Mouse (Mus musculus) intestine, embryonic 16.5 days (tissue): Measurements from ENCODE around the gene Mettl23. TPM values are rescaled to one million over a fixed set of nuclear protein-coding genes. Genes with fewer than 3 reads are reported as not detected.

Source experiments
- ATAC-seq: fragments of 200-750 bp; cut with Nextera tagmentation; 2 replicates; pipeline ENCODE4 v1.8.0; 2017; ENCODE audit warnings: moderate TSS enrichment, moderate library complexity
- H3K27ac ChIP-seq: fragments of 300-500 bp; sonication (generic); 2 replicates; pipeline ENCODE4 v1.5.1; 2014; ENCODE audit warnings: mild to moderate bottlenecking, low read length
- H3K27me3 ChIP-seq: fragments of 300-500 bp; sonication (generic); replicated peaks from 2 replicates; pipeline ENCODE4 v1.6.1; 2014; ENCODE audit warnings: low read length, control low read depth, mixed read lengths; ENCODE audit not compliant: control insufficient read depth, insufficient read depth
- H3K36me3 ChIP-seq: fragments of 300-500 bp; sonication (generic); 2 replicates; pipeline ENCODE4 v1.6.1; 2014; ENCODE audit warnings: low read length, control low read depth; ENCODE audit not compliant: control insufficient read depth, insufficient read depth
- H3K4me1 ChIP-seq: fragments of 300-500 bp; sonication (generic); 2 replicates; pipeline ENCODE4 v1.6.1; 2014; ENCODE audit warnings: low read length, control low read depth, mixed read lengths; ENCODE audit not compliant: control insufficient read depth, insufficient read depth
- H3K4me2 ChIP-seq: fragments of 300-500 bp; sonication (generic); 2 replicates; pipeline ENCODE4 v1.6.1; 2014; ENCODE audit warnings: low read depth, low read length, control low read depth
- H3K4me3 ChIP-seq: fragments of 300-500 bp; sonication (generic); 2 replicates; pipeline ENCODE4 v1.5.1; 2014; ENCODE audit warnings: mild to moderate bottlenecking, low read length
- H3K9ac ChIP-seq: fragments of 300-500 bp; sonication (generic); 2 replicates; pipeline ENCODE4 v1.6.1; 2014; ENCODE audit warnings: low read depth, low read length
- H3K9me3 ChIP-seq: fragments of 300-500 bp; sonication (generic); 2 replicates; pipeline ENCODE4 v1.6.1; 2016; ENCODE audit warnings: low read length, control low read depth; ENCODE audit not compliant: control insufficient read depth
- WGBS: fragments of 180-500 bp; shearing (Covaris S2); extraction: QIAGEN DNeasy Blood & Tissue Kit; methylation state at CpG from one replicate; pipeline ENCODE4 v1.1.7; 2014; 5-methylcytosine and 5-hydroxymethylcytosine counted together
- polyA plus RNA-seq: library from polyadenylated mRNA; unstranded; fragments of >200 nt; fragmentation: Nextera tagmentation; extraction: Ambion mirVana; gene quantifications from 2 replicates; pipeline ENCODE4 v1.2.1, GENCODE M21; 2015

Gene Mettl23
- polyA plus RNA-seq, 1 experiment from 2014 or later, result 65.8 TPM

- H3K4me1 ChIP-seq, result peaks cover 46% of the 10 kb centered on the region
- ATAC-seq, result no peak
- no peaks in the 10 kb centered on the region for H3K9me3 ChIP-seq
- H3K27me3 ChIP-seq, result no peaks in the 10 kb centered on the region
- 65% methylated on average over 5 of the region's 5 CpGs for WGBS
- no peak overlapping the region for H3K4me3 ChIP-seq
- no peaks in the 10 kb centered on the region for H3K36me3 ChIP-seq
- peak overlapping the region; percentile 54 for H3K27ac ChIP-seq
- 0 out of 2 replicates have a peak overlapping the region, but pooled peaks have one; percentile 24 for H3K9ac ChIP-seq
- H3K4me2 ChIP-seq, result no peak overlapping the region; the same call in 1 of the 2 replicates
These were observed 17.8 kb upstream of the Mettl23 start for GRCm38 (mm10) chr11:116825230-116825629.

- Histone ChIP-seq H3K27ac (peak overlapping the region; percentile 78), H3K4me1 (peaks cover 34% of the 10 kb centered on the region), H3K9ac (peak overlapping the region; percentile 94), H3K27me3 (no peaks in the 10 kb centered on the region), H3K4me3 (peak overlapping the region; percentile 82), H3K9me3 (no peaks in the 10 kb centered on the region), H3K4me2 (peak overlapping the region; percentile 86), H3K36me3 (no peaks in the 10 kb centered on the region)
- ATAC-seq, result no peak; the same call in 1 of the 2 replicates
- 33% methylated on average over 17 of the region's 17 CpGs for WGBS
These were observed 16.3 kb upstream of the Mettl23 start for GRCm38 (mm10) chr11:116826550-116827504.

GRCm38 (mm10) chr11:116827534-116828165 lies 15.4 kb upstream of the Mettl23 start, which contains the start of gene Mxra7:
TSS of gene Mxra7 (minus strand) at chr11:116828046.
- Histone ChIP-seq H3K4me2 (peak within 1 kb of the TSS; percentile 86), H3K36me3 (no peaks in the 10 kb centered on the region), H3K27ac (peak within 1 kb of the TSS; percentile 78), H3K9me3 (no peaks in the 10 kb centered on the region), H3K4me3 (peak within 1 kb of the TSS; percentile 82), H3K27me3 (no peaks in the 10 kb centered on the region), H3K9ac (peak within 1 kb of the TSS; percentile 94), H3K4me1 (peaks cover 27% of the 10 kb centered on the region)
- 1% methylated on average over 70 of the region's 71 CpGs for WGBS
- ATAC-seq, result peak; percentile 70

- no peak for ATAC-seq
- 35% methylated on average over 4 of the region's 4 CpGs for WGBS
- Histone ChIP-seq H3K4me2 (no peak overlapping the region), H3K4me1 (peaks cover 9% of the 10 kb centered on the region; the same call in 1 of the 2 replicates), H3K9ac (no peak overlapping the region), H3K9me3 (no peaks in the 10 kb centered on the region), H3K4me3 (no peak overlapping the region), H3K36me3 (no peaks in the 10 kb centered on the region; the same call in 1 of the 2 replicates), H3K27ac (no peak overlapping the region), H3K27me3 (no peaks in the 10 kb centered on the region)
These were observed 10.8 kb upstream of the Mettl23 start for GRCm38 (mm10) chr11:116832172-116832685.

GRCm38 (mm10) chr11:116834954-116835353 lies 8.1 kb upstream of the Mettl23 start:
- Histone ChIP-seq H3K27ac (no peak overlapping the region), H3K9me3 (no peaks in the 10 kb centered on the region), H3K36me3 (peaks cover 14% of the 10 kb centered on the region), H3K4me2 (no peak overlapping the region), H3K27me3 (no peaks in the 10 kb centered on the region), H3K4me3 (no peak overlapping the region), H3K4me1 (peaks cover 16% of the 10 kb centered on the region), H3K9ac (no peak overlapping the region)
- ATAC-seq, result no peak
- WGBS, result 91% methylated on average over 1 of the region's 1 CpGs

GRCm38 (mm10) chr11:116836283-116836682 lies 6.8 kb upstream of the Mettl23 start:
- Histone ChIP-seq H3K36me3 (peaks cover 23% of the 10 kb centered on the region), H3K27ac (no peak overlapping the region), H3K9me3 (no peaks in the 10 kb centered on the region), H3K4me3 (no peak overlapping the region), H3K4me1 (peaks cover 29% of the 10 kb centered on the region), H3K4me2 (no peak overlapping the region), H3K27me3 (no peaks in the 10 kb centered on the region), H3K9ac (no peak overlapping the region)
- whole genome bisulfite sequencing, result 90% methylated on average over 4 of the region's 4 CpGs
- no peak for ATAC-seq

GRCm38 (mm10) chr11:116837441-116837840 lies 5.6 kb upstream of the Mettl23 start:
- Histone ChIP-seq H3K4me2 (no peak overlapping the region), H3K27me3 (no peaks in the 10 kb centered on the region)

GRCm38 (mm10) chr11:116838936-116839335 lies 4.1 kb upstream of the Mettl23 start:
- WGBS, result 82% methylated on average over 14 of the region's 14 CpGs
- H3K4me3 ChIP-seq, result no peak overlapping the region
- no peak overlapping the region for H3K27ac ChIP-seq
- H3K27me3 ChIP-seq, result no peaks in the 10 kb centered on the region
- peaks cover 32% of the 10 kb centered on the region for H3K4me1 ChIP-seq
- H3K9ac ChIP-seq, result 0 out of 2 replicates have a peak overlapping the region, but pooled peaks have one; percentile 7
- no peak overlapping the region for H3K4me2 ChIP-seq
- no peaks in the 10 kb centered on the region for H3K9me3 ChIP-seq
- peaks cover 23% of the 10 kb centered on the region for H3K36me3 ChIP-seq
- ATAC-seq, result no peak

More at GRCm38 (mm10) chr11:116837441-116837840, 5.6 kb upstream of the Mettl23 start:
- H3K9me3 ChIP-seq, result no peaks in the 10 kb centered on the region
- H3K27ac ChIP-seq, result no peak overlapping the region
- no peak overlapping the region for H3K4me3 ChIP-seq
- no peak overlapping the region for H3K9ac ChIP-seq
- 91% methylated on average over 10 of the region's 10 CpGs for WGBS
- peaks cover 32% of the 10 kb centered on the region for H3K4me1 ChIP-seq
- peaks cover 23% of the 10 kb centered on the region for H3K36me3 ChIP-seq
- ATAC-seq, result no peak

GRCm38 (mm10) chr11:116839601-116840000 lies 3.5 kb upstream of the Mettl23 start:
- Histone ChIP-seq H3K9ac (peak overlapping the region; percentile 41; the same call in 1 of the 2 replicates), H3K4me2 (peak overlapping the region; percentile 8; the same call in 1 of the 2 replicates), H3K27me3 (no peaks in the 10 kb centered on the region), H3K9me3 (no peaks in the 10 kb centered on the region), H3K27ac (0 out of 2 replicates have a peak overlapping the region, but pooled peaks have one; percentile 12), H3K4me3 (peak overlapping the region; percentile 9; the same call in 1 of the 2 replicates), H3K36me3 (peaks cover 23% of the 10 kb centered on the region), H3K4me1 (peaks cover 36% of the 10 kb centered on the region)
- ATAC-seq, result no peak
- 67% methylated on average over 7 of the region's 7 CpGs for WGBS
